Mouse (Mus musculus) lung, adult 2 months (tissue): Measurements from ENCODE around the gene Vasn. TPM values are rescaled to one million over a fixed set of nuclear protein-coding genes. Genes with fewer than 3 reads are reported as not detected.
A peak's percentile ranks its signal among the peaks of the same experiment; 100 is the strongest.

ENCODE experiments used
- DNase-seq: peaks from one replicate; pipeline ENCODE4 v3.0.0; 2022
- H3K4me1 ChIP-seq: fragments of 200-500 bp; 2 replicates; pipeline ENCODE4 v1.6.1; 2011; ENCODE audit warnings: low read length; ENCODE audit not compliant: control insufficient read depth, insufficient read depth
- H3K4me3 ChIP-seq: fragments of 200-500 bp; replicated peaks from 2 replicates; pipeline ENCODE3; 2011; ENCODE audit warnings: low read depth, mild to moderate bottlenecking, control low read depth, low read length; ENCODE audit errors: extremely low read depth
- CTCF ChIP-seq: fragments of 200-500 bp; IDR thresholded peaks from 2 replicates; pipeline ENCODE4 v1.5.1; 2011; ENCODE audit warnings: mild to moderate bottlenecking, low read length, control low read depth; ENCODE audit not compliant: insufficient read depth
- POLR2A ChIP-seq: fragments of 200-500 bp; IDR thresholded peaks from 2 replicates; pipeline ENCODE4 v1.6.1; 2011; ENCODE audit warnings: low read depth, mild to moderate bottlenecking, control low read depth, low read length, borderline replicate concordance; ENCODE audit errors: extremely low read depth
- WGBS: fragments of 180-500 bp; shearing (Covaris S2); methylation state at CpG from one replicate; pipeline ENCODE4 v1.1.7; 2018; 5-methylcytosine and 5-hydroxymethylcytosine counted together
- polyA plus RNA-seq: library from polyadenylated mRNA; depleted of rRNA; stranded (reverse); fragments of >200 nt; gene quantifications from 2 replicates; pipeline ENCODE4 v1.2.3, GENCODE M21; 2012

Vasn gene
- polyA plus RNA-seq, 1 experiment: 86.4 TPM

DNA sequence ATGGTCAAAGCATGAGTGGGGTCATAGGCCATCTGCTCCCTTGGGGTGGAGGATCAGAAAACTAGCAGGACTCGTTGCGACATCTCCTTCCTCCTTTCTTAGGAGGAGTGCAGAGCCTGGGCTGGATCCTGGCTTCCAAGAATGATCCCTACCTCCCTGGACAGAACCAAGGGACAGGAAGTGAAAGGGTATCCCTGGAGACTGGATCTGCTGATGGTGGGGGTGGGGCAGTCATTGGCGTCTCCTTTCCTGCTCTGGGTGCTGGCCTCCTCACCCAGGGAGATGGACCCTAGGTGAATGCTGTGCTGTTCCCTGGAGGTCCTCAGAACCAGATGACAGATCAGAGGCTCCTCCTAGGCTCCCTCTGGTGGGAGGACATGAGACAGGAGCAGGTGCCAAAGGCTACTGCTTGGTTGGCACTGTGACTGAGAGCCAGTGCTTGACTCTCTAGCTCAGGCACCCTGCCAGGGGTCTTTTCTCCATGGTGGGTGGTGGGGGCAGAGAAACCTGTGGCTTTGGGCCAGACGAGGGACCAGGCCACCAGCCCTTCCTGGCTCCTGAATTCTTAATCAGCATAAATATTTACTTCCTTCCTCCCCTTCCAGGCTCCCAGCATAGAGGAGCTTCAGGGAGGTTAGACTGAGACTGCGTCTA is 33.2 kb upstream of the Vasn start:
- TF ChIP-seq CTCF (peak; percentile 70), POLR2A (no peak)
- H3K4me1 ChIP-seq: peaks cover 46% of the 10 kb centered on the region
- H3K4me3 ChIP-seq: no peak overlapping the region
- peak; percentile 70 for DNase-seq
- WGBS: 9% methylated on average over 5 of the region's 5 CpGs

DNA sequence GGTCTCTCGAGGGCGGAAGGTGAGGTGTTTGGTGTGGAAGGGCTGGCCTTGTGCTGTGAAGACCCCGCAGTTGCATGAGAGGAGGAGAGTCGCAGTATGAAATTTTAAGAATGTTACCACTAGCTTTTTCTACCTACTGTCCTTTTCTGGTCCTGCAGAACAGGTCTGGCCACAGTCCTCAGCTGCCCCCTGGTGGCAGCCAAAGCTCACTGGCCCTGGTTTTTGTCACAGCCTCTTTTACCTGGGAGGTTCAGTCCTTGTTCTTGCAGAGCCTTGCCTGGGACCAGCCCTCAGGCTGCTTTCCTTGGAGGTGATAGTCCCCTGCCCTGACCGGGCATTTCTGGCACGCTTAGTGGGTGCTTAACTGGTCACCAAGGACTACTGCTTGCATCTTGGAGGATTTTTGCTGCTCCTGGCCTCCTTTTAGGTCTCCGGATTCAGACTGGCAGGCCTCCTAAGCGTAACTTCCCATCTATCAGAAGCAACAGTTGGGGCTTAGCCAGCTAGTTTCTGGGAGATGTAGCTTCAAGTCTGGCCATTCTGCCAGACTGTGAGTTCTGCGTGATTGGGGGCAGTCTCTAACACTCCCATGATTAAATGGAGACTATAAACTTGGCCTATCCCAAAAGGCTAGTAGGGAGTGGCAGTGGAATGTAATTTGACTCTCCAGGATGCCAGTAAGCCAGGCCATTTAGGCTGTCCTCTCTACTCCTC is 31.8 kb upstream of the Vasn start:
- H3K4me1 ChIP-seq: peaks cover 38% of the 10 kb centered on the region
- WGBS: 42% methylated on average over 9 of the region's 9 CpGs
- H3K4me3 ChIP-seq: no peak overlapping the region
- DNase-seq: peak; percentile 79
- TF ChIP-seq CTCF: peak; percentile 93
- no peak for TF ChIP-seq POLR2A

DNA sequence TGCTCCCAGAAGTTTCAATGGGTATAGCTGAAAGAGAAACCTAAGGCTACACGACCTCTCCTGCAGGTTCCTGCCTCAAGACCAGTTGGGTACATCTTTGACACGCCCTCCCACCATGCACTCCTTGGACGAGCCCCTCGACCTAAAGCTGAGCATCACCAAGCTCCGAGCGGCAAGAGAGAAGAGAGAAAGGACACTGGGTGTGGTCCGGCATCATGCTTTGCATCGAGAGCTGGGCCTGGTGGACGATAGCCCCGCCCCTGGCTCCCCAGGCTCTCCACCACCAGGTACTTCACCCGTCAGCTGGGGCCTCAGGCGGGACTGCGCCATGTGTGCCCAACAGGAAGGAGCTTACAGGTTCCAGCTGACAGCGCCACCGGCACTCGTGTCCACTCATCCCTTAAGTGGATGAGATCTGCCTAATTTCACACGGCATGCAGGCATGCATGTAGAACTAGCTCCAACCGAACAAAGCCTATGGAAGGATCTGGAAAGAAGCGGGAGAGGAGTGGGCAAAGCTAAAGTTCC is 31.1 kb upstream of the Vasn start:
- TF ChIP-seq CTCF (no peak), POLR2A (no peak)
- peaks cover 33% of the 10 kb centered on the region for H3K4me1 ChIP-seq
- no peak for DNase-seq

DNA sequence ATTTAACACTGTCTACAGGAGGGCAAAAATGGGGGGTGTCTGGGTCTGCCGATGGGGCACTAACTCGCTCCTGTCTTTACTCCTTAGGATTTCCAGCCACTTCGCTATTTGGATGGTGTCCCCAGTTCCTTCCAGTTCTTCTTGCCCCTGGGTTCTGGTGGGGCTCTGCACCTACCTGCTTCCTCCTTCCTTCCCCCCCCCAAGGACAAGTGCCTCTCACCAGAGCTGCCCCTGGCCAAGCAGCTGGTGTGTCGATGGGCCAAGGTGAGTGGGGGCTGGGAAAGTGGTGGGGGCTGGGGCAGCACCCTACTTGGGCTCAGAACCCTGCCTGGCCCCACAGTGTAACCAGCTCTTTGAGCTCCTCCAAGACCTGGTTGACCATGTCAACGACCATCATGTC is 28.5 kb upstream of the Vasn start:
- no peak for TF ChIP-seq POLR2A
- no peak for TF ChIP-seq CTCF
- no peak for DNase-seq
- WGBS: 85% methylated on average over 5 of the region's 5 CpGs
- Histone ChIP-seq H3K4me1 (peaks cover 14% of the 10 kb centered on the region), H3K4me3 (no peak overlapping the region)

More for the DNA sequence above, 31.1 kb upstream of the Vasn start:
- 66% methylated on average over 19 of the region's 19 CpGs for WGBS
- no peak overlapping the region for H3K4me3 ChIP-seq

DNA sequence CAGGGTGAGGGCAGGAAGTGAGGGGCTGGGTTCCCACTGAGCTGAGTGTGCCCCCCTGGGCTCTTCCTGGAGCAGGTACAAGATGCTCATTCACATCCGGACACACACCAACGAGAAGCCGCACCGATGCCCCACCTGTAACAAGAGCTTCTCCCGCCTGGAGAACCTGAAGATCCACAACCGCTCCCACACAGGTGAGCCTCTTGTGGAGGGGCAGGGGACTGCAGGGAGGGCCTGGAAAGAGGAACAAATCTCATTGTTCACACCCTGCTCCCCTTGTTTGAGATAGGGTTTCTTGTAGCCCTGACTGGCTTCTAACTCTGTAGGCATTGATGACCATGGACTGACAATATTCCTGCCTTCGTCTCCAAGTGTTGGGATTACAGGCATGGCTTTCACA is 28.1 kb upstream of the Vasn start:
- Histone ChIP-seq H3K4me3 (no peak overlapping the region), H3K4me1 (peaks cover 9% of the 10 kb centered on the region)
- no peak for TF ChIP-seq CTCF
- no peak for TF ChIP-seq POLR2A
- WGBS: 81% methylated on average over 7 of the region's 7 CpGs
- DNase-seq: no peak

DNA sequence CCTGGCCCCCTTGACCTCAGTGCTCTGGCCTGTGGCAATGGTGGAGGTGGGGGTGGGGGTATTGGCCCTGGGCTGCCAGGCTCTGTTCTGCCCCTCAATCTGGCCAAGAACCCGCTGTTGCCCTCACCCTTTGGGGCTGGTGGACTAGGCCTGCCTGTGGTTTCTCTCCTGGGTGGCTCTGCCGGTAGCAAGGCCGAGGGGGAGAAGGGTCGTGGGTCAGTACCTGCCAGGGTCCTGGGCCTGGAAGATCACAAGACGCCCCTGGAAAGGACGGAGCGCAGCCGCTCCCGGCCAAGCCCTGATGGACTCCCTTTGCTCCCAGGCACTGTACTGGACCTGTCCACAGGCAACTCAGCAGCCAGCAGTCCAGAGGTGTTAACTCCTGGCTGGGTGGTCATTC is 26.0 kb upstream of the Vasn start:
- DNase-seq: no peak
- WGBS: 91% methylated on average over 9 of the region's 9 CpGs
- Histone ChIP-seq H3K4me3 (no peak overlapping the region), H3K4me1 (no peaks in the 10 kb centered on the region)
- TF ChIP-seq CTCF (no peak), POLR2A (no peak)

DNA sequence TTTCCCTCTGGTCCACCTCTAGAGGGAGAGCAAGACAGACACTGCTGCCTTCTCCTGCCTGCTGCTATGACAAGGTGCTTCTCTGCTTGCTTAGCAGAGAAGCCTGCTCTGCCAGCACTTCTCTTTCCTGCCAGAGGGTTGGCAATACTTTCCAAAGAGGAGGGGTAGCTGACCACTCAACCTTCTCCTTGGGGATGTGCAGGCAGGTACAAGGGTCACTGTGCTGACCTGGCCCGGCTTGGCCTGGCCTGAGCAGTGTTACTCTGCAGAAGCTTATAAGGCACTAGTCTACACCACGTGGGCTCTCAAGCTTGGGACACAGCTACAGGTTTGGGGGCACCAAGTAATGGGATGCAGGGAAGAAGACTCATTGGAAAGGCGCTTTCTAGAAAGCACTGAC is 25.1 kb upstream of the Vasn start:
- DNase-seq: no peak
- H3K4me1 ChIP-seq: no peaks in the 10 kb centered on the region
- no peak overlapping the region for H3K4me3 ChIP-seq
- 86% methylated on average over 3 of the region's 3 CpGs for WGBS
- TF ChIP-seq CTCF (no peak), POLR2A (no peak)

DNA sequence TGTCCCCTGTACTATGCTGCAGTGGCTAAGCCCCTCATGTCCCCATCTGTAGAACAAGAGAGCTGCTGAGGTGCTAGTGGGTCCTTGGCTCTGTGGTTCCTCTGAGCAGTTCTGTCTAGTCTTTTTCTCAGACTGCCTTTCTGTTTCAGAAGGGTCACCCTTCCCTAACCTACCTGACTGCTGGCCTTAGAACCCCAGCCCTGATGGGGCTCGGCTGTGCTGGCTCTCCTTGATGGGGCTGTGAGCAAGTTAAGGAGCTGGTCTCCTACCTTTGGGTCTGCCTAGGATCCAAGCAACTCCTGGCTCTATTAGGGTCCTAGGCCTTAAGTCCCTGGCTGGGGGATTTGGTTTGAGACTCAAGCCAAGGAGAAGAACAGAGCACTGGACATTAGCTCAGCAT is 24.4 kb upstream of the Vasn start:
- no peak for DNase-seq
- no peak for TF ChIP-seq POLR2A
- TF ChIP-seq CTCF: no peak
- Histone ChIP-seq H3K4me3 (no peak overlapping the region), H3K4me1 (0 out of 2 replicates have a peak, but pooled peaks cover 3% of the 10 kb centered on the region)
- WGBS: 91% methylated on average over 1 of the region's 1 CpGs

DNA sequence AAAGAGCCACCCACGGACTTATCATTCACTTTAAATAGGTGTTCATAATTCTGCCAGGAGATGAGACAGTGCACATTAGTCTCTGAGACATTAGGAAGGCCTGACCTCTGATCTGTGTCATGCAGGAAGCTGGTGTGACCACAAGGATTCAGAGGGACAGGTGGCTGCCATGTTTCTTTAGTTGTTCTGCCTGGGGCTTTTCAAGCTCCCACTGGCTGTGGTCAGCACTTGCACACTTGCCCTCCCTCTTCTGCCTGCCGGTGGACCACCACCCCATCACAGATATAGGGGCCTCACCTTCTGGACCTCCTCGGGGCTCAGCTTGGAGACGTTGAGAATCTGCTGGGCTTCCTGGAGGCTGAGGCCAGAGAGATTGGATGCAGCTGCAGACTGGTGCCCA is 22.9 kb upstream of the Vasn start:
- WGBS: 82% methylated on average over 4 of the region's 4 CpGs
- H3K4me3 ChIP-seq: no peak overlapping the region
- TF ChIP-seq POLR2A (no peak), CTCF (no peak)
- no peak for DNase-seq
- 0 out of 2 replicates have a peak, but pooled peaks cover 3% of the 10 kb centered on the region for H3K4me1 ChIP-seq
